Mouse (Mus musculus): ENCODE measurements around the gene Ssc4d. TPM values are rescaled to one million over a fixed set of nuclear protein-coding genes. Genes with fewer than 3 reads are reported as not detected.

Gene Ssc4d
- total and polyA plus RNA-seq, 3 experiments = 1.9 to 2.9 (median 2.0) TPM

- TF ChIP-seq POLR2AphosphoS2 (IDR thresholded peaks at IDR 0.05; ENCODE audit: low read depth, low read length) (no peak), SMC3 (IDR thresholded peaks at IDR 0.05; ENCODE audit: low read depth, low read length) (no peak)
These were observed 41.9 kb upstream of the Ssc4d start (continued) for GRCm38 (mm10) chr5:136016014-136016876.

- no peak overlapping the region for H3K27ac ChIP-seq (ENCODE audit: insufficient read depth, low read depth)
- H3K79me2 ChIP-seq (replicated peaks; ENCODE audit: control insufficient read depth, extremely low read depth, insufficient read depth, poor library complexity, severe bottlenecking) = no peaks in the 10 kb centered on the region; the same call in 1 of the 2 replicates
- H3K4me3 ChIP-seq (replicated peaks in 1 of 3; ENCODE audit: low read depth in 2 of 3, low read length in 2 of 3, poor library complexity in 1 of 3) = no peak overlapping the region
- H3K36me3 ChIP-seq (replicated peaks in 1 of 2; ENCODE audit: control insufficient read depth in 1 of 2, insufficient read depth in 1 of 2, low read length in 1 of 2) = peaks cover 46 to 88% of the 10 kb centered on the region in 2 experiments
- no peak for DNase-seq (ENCODE audit: extremely low read depth)
- no peak overlapping the region for H3K4me2 ChIP-seq (ENCODE audit: insufficient read depth, low read depth, poor library complexity, severe bottlenecking)
- in situ Hi-C loops (cut with MboI; ENCODE audit: low pct_ligation_motif_present, low pct_unique_long_range_greater_than_20kb, low sequenced_read_pairs) (no loop called here), dilution Hi-C loops (cut with MboI; ENCODE audit: extremely low pct_ligation_motif_present, extremely low pct_unique_long_range_greater_than_20kb, low sequenced_read_pairs) (no loop called here)
- H3K9me3 ChIP-seq (replicated peaks; ENCODE audit: low read length) = no peaks in the 10 kb centered on the region
- no peak overlapping the region for H3K9ac ChIP-seq (ENCODE audit: insufficient read depth, low read depth)
- no peaks in the 10 kb centered on the region for H3K27me3 ChIP-seq (replicated peaks)
- H3K4me1 ChIP-seq (ENCODE audit: control insufficient read depth in 1 of 2, insufficient read depth in 2 of 2) = peaks cover 23 to 74% of the 10 kb centered on the region in 2 experiments
- TF ChIP-seq HCFC1 (IDR thresholded peaks at IDR 0.05; ENCODE audit: low read depth, low read length) = no peak
- TF ChIP-seq IRF4 (IDR thresholded peaks at IDR 0.05; ENCODE audit: low read depth, low read length) = no peak
These were observed 41.3 kb upstream of the Ssc4d start for GRCm38 (mm10) chr5:136015586-136015985.

DNA sequence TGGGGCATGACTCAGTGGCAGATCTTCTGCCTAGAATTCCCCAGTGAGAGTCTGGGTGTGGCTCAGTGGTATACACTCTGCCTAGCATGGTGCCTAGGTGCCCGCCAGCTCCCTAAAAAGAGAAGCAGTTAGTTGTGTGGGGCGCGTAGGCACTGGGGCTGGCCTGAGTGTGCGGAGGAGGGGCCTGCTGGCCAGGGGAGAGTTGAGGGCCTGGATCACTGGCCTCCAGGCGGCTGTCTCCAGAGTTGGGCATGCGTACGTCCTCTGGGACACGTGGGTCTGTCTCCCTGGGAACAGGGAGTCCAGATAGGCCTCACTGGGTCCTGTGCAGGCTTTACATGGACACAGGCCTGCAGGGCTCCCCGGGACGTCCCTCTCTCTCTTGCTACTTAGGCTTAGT, 40.5 kb upstream of the Ssc4d start:
- dilution Hi-C loops (cut with MboI; ENCODE audit: extremely low pct_ligation_motif_present, extremely low pct_unique_long_range_greater_than_20kb, low sequenced_read_pairs) = no loop called here
- DNase-seq (ENCODE audit: extremely low read depth) = no peak
- H3K27ac ChIP-seq (ENCODE audit: insufficient read depth, low read depth) = no peak overlapping the region

More for the DNA sequence above, 40.5 kb upstream of the Ssc4d start:
- H3K4me3 ChIP-seq (replicated peaks in 1 of 3; ENCODE audit: low read depth in 2 of 3, low read length in 2 of 3, poor library complexity in 1 of 3) = no peak overlapping the region
- no peak overlapping the region for H3K4me2 ChIP-seq (ENCODE audit: insufficient read depth, low read depth, poor library complexity, severe bottlenecking)
- H3K9ac ChIP-seq (ENCODE audit: insufficient read depth, low read depth) = no peak overlapping the region
- no peaks in the 10 kb centered on the region for H3K9me3 ChIP-seq (replicated peaks; ENCODE audit: low read length)
- no peak for TF ChIP-seq USF2 (conservative IDR thresholded peaks at IDR 0.05; ENCODE audit: low read depth, low read length)
- TF ChIP-seq ZMIZ1 (IDR thresholded peaks at IDR 0.05; ENCODE audit: low read depth, low read length) = no peak
- no peak for TF ChIP-seq RCOR1 (conservative IDR thresholded peaks at IDR 0.05; ENCODE audit: low read depth, low read length)
- no peak for TF ChIP-seq POLR2AphosphoS2 (IDR thresholded peaks at IDR 0.05; ENCODE audit: low read depth, low read length)
- TF ChIP-seq KAT2A (IDR thresholded peaks at IDR 0.05; ENCODE audit: insufficient replicate concordance, low read length) = no peak
- TF ChIP-seq PAX5 (IDR thresholded peaks at IDR 0.05; ENCODE audit: low read length) = no peak
- TF ChIP-seq EP300 (IDR thresholded peaks at IDR 0.05; ENCODE audit: low read length) = no peak
- TF ChIP-seq NELFE (IDR thresholded peaks at IDR 0.05; ENCODE audit: low read depth, low read length) = no peak
- no peak for TF ChIP-seq ELF1 (IDR thresholded peaks at IDR 0.05; ENCODE audit: low read depth, low read length)
- TF ChIP-seq SMC3 (IDR thresholded peaks at IDR 0.05; ENCODE audit: low read depth, low read length) = no peak
- TF ChIP-seq MAX (IDR thresholded peaks at IDR 0.05; ENCODE audit: low read length) = no peak
- TF ChIP-seq TBP (conservative IDR thresholded peaks at IDR 0.05; ENCODE audit: low read depth, low read length) = no peak
- TF ChIP-seq ZNF384 (IDR thresholded peaks at IDR 0.05; ENCODE audit: low read depth, low read length) = no peak
- no peak for TF ChIP-seq ZKSCAN1 (IDR thresholded peaks at IDR 0.05; ENCODE audit: borderline replicate concordance, low read depth, low read length)
- in situ Hi-C loops (cut with MboI; ENCODE audit: low pct_ligation_motif_present, low pct_unique_long_range_greater_than_20kb, low sequenced_read_pairs) = no loop called here
- H3K36me3 ChIP-seq (replicated peaks in 1 of 2; ENCODE audit: control insufficient read depth in 1 of 2, insufficient read depth in 1 of 2, low read length in 1 of 2) = peaks cover 47 to 88% of the 10 kb centered on the region in 2 experiments
- no peaks in the 10 kb centered on the region; the same call in 1 of the 2 replicates for H3K79me2 ChIP-seq (replicated peaks; ENCODE audit: control insufficient read depth, extremely low read depth, insufficient read depth, poor library complexity, severe bottlenecking)
- H3K4me1 ChIP-seq (ENCODE audit: control insufficient read depth in 1 of 2, insufficient read depth in 2 of 2) = peaks cover 23 to 74% of the 10 kb centered on the region in 2 experiments
- no peaks in the 10 kb centered on the region for H3K27me3 ChIP-seq (replicated peaks)
